Mouse (Mus musculus): ENCODE results near the gene Aldh1a3. TPM values are rescaled to one million over a fixed set of nuclear protein-coding genes. Genes with fewer than 3 reads are reported as not detected.
A peak's percentile ranks its signal among the peaks of the same experiment; 100 is the strongest.

Gene Aldh1a3
- 2.3 and 2.5 TPM in 2 replicates for polyA plus RNA-seq (2014; fragmentation: Nextera tagmentation; extraction: Ambion mirVana)

DNA sequence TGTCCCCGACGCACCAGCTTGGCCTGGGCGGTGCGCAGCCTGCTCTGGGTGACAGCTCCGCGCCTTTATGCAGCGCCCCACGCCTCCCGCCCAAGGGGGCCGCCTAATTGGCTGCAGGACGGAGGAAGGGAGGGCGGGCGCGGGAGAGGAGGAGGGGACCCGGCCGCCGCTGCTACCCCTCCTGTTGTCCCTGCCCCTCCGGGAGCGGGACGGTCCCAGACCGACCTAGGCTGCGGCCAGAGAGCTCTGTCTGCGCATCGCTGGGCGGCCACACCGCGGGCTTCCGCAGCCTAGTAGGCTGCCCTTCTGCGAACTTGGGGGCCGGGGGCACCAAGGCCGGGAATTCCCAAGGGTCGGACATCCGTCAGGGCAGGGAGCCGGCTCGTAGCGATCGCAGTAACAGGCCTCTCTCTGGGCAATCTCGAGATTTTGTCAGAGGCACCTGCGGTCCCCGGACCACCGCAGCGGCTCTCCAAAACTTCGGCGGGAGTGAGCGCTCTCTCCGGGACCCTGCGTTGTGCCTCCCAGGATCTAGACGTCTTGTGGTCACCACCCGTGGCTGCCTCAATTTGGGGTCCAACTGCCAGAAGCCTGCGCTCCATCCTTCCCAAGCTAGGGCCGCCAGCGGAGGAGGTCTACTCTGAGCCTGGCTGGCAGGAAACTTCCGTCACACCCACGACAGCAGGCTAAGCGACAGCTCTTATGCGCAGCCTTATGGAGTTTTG is at the start of gene Aldh1a3:
Aldh1a3 (minus strand) TSS at position 81 of the 725 bp plus-strand sequence.
- DNase-seq (ENCODE audit: low spot score) = no peak
- ATAC-seq (ENCODE audit: low FRiP score) = peak; percentile 40

DNA sequence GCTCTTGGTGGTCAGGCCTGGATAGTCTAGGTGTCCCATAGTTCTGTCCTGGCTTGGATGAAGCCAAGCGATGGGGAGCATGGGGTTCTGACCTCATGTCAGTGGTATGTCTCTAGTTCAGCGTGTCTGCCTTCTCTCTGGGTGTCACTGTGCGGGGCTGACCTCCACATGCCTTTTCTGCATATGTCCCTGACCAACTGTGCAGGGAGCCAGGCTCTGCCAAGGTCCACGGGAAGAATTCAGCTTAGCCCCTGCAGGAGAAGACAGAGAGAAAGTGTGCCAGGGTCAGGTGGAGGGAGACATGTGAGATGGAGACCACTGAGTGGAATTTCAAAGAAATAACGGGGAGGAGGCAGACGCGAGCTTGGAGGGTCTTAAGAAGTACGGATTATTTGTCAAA is 49.0 kb upstream of the Aldh1a3 start:
- whole genome bisulfite sequencing = 59% methylated on average over 8 of the region's 8 CpGs
- ATAC-seq (ENCODE audit: low FRiP score) (no peak), DNase-seq (ENCODE audit: low spot score) (no peak)
- Histone ChIP-seq H3K9me3 (ENCODE audit: control insufficient read depth, low read length) (no peaks in the 10 kb centered on the region), H3K4me2 (replicated peaks) (no peak overlapping the region), H3K4me1 (replicated peaks; ENCODE audit: control insufficient read depth, insufficient read depth, low read length) (no peaks in the 10 kb centered on the region), H3K4me3 (replicated peaks; ENCODE audit: low read length) (no peak overlapping the region), H3K36me3 (replicated peaks; ENCODE audit: control insufficient read depth, insufficient read depth) (no peaks in the 10 kb centered on the region), H3K27ac (no peak overlapping the region), H3K27me3 (ENCODE audit: control insufficient read depth, insufficient read depth, low read length) (no peaks in the 10 kb centered on the region), H3K9ac (no peak overlapping the region)

More for the DNA sequence above, at the start of gene Aldh1a3:
- peaks cover 64% of the 10 kb centered on the region for H3K27me3 ChIP-seq (ENCODE audit: control insufficient read depth, insufficient read depth, low read length)
- H3K4me1 ChIP-seq (replicated peaks; ENCODE audit: control insufficient read depth, insufficient read depth, low read length) = peaks cover 14% of the 10 kb centered on the region; the same call in 1 of the 2 replicates
- under 1% methylated on average over 50 of the region's 56 CpGs for WGBS
- peak within 1 kb of the TSS; percentile 94 for H3K4me2 ChIP-seq (replicated peaks)
- H3K9ac ChIP-seq = peak within 1 kb of the TSS; percentile 49
- peak within 1 kb of the TSS; percentile 41 for H3K4me3 ChIP-seq (replicated peaks; ENCODE audit: low read length)
- H3K36me3 ChIP-seq (replicated peaks; ENCODE audit: control insufficient read depth, insufficient read depth) = no peaks in the 10 kb centered on the region
- no peak within 1 kb of the TSS for H3K27ac ChIP-seq
- H3K9me3 ChIP-seq (ENCODE audit: control insufficient read depth, low read length) = no peaks in the 10 kb centered on the region

DNA sequence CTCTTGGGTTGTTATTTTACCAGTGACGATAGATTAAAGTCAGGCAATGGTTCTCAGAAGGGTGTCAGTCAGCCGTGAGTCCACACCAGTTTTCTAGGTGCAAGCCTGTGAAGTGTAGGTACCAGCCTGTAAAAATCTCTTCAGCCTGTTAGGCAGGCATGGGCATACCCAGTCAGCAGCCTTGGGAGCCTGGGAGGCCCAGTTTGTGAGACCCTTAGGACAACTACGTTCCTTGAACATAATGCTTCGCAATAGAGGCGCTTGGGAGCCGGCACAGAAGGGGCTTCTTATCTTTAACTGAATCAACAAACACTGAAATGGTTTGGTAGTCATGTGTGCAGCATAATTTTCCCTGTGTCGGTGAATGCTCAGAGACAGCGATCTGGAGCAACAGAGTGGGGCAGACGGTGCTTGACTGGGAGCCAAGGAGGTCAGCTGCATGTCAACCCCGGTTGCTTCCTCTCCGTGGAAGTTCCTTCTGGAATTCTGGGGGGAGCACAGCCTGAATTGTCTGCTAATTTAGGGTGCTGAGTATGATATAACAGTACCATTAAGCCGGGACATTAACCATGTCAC is 44.4 kb upstream of the Aldh1a3 start:
- WGBS = 67% methylated on average over 12 of the region's 12 CpGs
- Histone ChIP-seq H3K4me2 (replicated peaks) (no peak overlapping the region), H3K4me1 (replicated peaks; ENCODE audit: control insufficient read depth, insufficient read depth, low read length) (no peaks in the 10 kb centered on the region), H3K4me3 (replicated peaks; ENCODE audit: low read length) (no peak overlapping the region), H3K9me3 (ENCODE audit: control insufficient read depth, low read length) (no peaks in the 10 kb centered on the region), H3K36me3 (replicated peaks; ENCODE audit: control insufficient read depth, insufficient read depth) (no peaks in the 10 kb centered on the region), H3K27me3 (ENCODE audit: control insufficient read depth, insufficient read depth, low read length) (no peaks in the 10 kb centered on the region), H3K9ac (no peak overlapping the region), H3K27ac (no peak overlapping the region)
- no peak for DNase-seq (ENCODE audit: low spot score)
- ATAC-seq (ENCODE audit: low FRiP score) = no peak

DNA sequence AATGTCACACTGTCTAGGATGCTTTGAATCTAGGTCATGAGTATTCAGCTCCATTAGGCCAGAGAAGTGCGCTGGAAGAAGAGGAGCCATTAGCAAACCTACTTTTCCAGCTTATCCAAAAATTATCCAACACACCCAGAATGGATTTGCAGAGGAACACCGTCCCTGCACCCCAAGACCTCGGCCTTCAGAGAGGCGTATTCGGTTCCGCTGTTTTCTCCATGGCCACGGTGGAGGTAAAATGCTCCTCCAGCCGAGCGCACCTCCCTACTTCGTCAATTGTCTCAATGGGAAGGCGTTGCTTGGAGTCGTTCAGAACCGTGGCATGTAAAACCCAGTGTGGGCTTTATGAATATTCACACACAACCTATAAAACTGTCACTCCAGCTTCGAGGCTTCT is 39.3 kb upstream of the Aldh1a3 start:
- Histone ChIP-seq H3K4me2 (replicated peaks) (no peak overlapping the region), H3K9ac (no peak overlapping the region), H3K9me3 (ENCODE audit: control insufficient read depth, low read length) (no peaks in the 10 kb centered on the region), H3K27me3 (ENCODE audit: control insufficient read depth, insufficient read depth, low read length) (no peaks in the 10 kb centered on the region), H3K4me3 (replicated peaks; ENCODE audit: low read length) (no peak overlapping the region), H3K27ac (no peak overlapping the region), H3K4me1 (replicated peaks; ENCODE audit: control insufficient read depth, insufficient read depth, low read length) (no peaks in the 10 kb centered on the region), H3K36me3 (replicated peaks; ENCODE audit: control insufficient read depth, insufficient read depth) (no peaks in the 10 kb centered on the region)
- WGBS = 82% methylated on average over 14 of the region's 14 CpGs
- ATAC-seq (ENCODE audit: low FRiP score) (no peak), DNase-seq (ENCODE audit: low spot score) (no peak)

DNA sequence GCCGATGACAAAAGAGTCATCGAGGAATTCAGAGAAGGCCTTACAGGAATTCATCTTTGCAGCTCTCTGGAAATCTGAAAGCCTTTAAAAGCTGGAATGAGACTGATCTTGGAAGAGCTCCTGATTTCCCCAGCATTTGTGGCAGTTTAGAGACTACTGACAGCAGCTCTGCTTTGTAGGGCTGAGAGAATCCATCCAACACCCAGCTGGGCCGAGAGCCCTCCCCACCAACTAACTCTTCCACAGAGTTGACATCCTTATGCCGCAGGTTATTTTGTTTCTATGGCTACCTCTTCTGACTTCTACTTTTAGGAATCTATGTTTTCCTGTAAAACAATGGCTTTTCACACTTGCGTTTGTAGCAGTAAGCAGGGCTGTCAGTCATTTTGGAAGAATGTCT is 37.9 kb upstream of the Aldh1a3 start:
- no peaks in the 10 kb centered on the region for H3K9me3 ChIP-seq (ENCODE audit: control insufficient read depth, low read length)
- H3K9ac ChIP-seq = no peak overlapping the region
- 56% methylated on average over 5 of the region's 5 CpGs for WGBS
- no peak for DNase-seq (ENCODE audit: low spot score)
- no peak overlapping the region for H3K4me2 ChIP-seq (replicated peaks)
- H3K4me1 ChIP-seq (replicated peaks; ENCODE audit: control insufficient read depth, insufficient read depth, low read length) = no peaks in the 10 kb centered on the region
- no peaks in the 10 kb centered on the region for H3K36me3 ChIP-seq (replicated peaks; ENCODE audit: control insufficient read depth, insufficient read depth)
- no peak for ATAC-seq (ENCODE audit: low FRiP score)
- no peak overlapping the region for H3K4me3 ChIP-seq (replicated peaks; ENCODE audit: low read length)
- H3K27me3 ChIP-seq (ENCODE audit: control insufficient read depth, insufficient read depth, low read length) = no peaks in the 10 kb centered on the region
- no peak overlapping the region for H3K27ac ChIP-seq

DNA sequence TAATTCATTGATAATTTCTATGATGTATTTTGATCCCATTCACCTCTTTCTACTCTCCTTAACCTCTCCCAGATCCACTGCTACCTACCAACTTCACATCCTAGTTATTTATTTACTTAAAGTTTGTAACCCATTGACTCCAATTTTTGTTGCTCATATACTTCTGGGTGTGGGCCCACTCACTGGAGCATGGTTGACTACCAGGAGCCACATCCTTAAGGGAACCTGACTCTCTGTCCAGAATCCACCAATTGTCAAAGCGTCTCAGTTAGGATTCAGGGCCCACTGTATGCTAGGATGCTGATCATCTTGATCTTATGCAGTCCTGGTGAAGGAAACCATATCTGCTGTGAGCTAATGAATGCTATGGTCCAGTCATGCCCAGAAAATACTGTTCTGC is 35.8 kb upstream of the Aldh1a3 start:
- Histone ChIP-seq H3K4me2 (replicated peaks) (no peak overlapping the region), H3K36me3 (replicated peaks; ENCODE audit: control insufficient read depth, insufficient read depth) (no peaks in the 10 kb centered on the region), H3K27me3 (ENCODE audit: control insufficient read depth, insufficient read depth, low read length) (no peaks in the 10 kb centered on the region), H3K9ac (no peak overlapping the region), H3K27ac (no peak overlapping the region), H3K4me1 (replicated peaks; ENCODE audit: control insufficient read depth, insufficient read depth, low read length) (no peaks in the 10 kb centered on the region), H3K4me3 (replicated peaks; ENCODE audit: low read length) (no peak overlapping the region), H3K9me3 (ENCODE audit: control insufficient read depth, low read length) (no peaks in the 10 kb centered on the region)
- 91% methylated on average over 1 of the region's 1 CpGs for WGBS
- DNase-seq (ENCODE audit: low spot score) (no peak), ATAC-seq (ENCODE audit: low FRiP score) (no peak)

DNA sequence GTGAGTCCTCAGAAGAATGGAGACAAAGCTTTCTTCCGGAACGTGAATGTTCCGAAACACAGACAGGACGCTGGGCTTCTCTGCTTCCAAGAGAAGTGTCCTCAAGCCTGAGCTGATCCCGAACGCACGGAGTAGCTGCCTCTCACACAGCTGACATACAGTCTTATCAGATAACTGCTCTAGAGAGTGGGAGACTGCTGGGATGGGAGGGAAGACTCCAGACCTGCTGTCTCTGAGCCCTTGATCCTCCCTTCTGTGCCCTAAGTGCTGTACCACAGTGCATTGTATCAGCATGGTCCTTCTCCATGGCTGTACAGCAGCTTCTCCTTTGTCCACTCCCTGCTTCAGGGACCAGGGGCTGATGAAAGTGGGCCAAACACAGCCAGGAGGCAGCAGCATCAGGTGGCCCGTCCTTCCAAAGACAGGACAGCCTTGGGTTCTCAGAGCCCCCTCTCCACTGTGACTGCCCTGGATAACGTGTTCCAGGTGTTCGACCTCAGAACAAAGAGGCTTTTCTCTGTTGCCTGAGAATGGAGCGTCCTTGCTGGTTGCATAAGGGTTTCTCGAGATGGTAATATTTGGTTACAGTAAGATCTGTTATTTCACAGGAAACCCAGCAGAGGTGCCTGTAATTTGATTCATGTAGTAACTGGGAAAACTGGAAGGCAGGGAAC is 24.4 kb upstream of the Aldh1a3 start:
- ATAC-seq (ENCODE audit: low FRiP score) (no peak), DNase-seq (ENCODE audit: low spot score) (no peak)
- WGBS = 65% methylated on average over 12 of the region's 12 CpGs

DNA sequence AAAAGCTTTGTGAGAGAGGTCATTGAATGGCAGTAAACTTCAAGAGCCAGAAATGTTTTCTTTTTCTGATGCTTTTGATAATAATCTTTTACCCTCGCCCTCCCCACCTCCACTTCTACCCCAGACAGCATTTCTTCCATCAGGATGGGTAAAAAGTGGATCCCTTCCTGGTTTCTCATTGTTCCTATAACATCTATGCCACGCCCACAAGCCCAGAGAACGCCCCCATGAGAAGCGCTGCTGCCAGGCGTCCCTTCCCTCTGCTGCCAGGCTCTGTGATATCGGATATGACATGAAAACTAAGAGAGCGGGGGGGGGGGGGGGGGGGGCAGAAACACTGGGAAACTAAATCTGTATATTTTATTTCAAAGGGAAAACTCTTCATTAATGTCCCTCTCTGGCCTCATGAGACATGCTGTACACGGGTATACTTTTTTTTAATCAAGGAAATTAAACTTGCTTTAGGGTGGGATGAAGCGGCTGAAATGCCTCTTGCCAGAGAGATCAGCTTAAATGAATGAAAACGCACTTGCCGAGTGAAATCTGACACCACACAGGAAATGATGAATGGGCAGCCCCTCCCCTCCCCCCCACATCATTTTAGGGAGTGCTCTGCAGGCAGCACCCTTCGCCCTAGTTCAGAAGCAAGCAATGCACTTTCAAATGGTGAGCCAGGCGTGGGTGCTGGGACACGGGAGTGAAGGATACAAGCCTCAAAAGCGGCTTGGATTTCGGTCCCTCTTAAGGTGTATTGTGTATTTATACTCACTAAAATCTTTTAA is 22.8 kb upstream of the Aldh1a3 start:
- Histone ChIP-seq H3K9me3 (ENCODE audit: control insufficient read depth, low read length) (no peaks in the 10 kb centered on the region), H3K4me1 (replicated peaks; ENCODE audit: control insufficient read depth, insufficient read depth, low read length) (peaks cover 13% of the 10 kb centered on the region), H3K4me3 (replicated peaks; ENCODE audit: low read length) (peak overlapping the region; percentile 14), H3K27ac (0 out of 2 replicates have a peak overlapping the region, but pooled peaks have one; percentile 0), H3K9ac (0 out of 2 replicates have a peak overlapping the region, but pooled peaks have one; percentile 2), H3K36me3 (replicated peaks; ENCODE audit: control insufficient read depth, insufficient read depth) (no peaks in the 10 kb centered on the region), H3K4me2 (replicated peaks) (peak overlapping the region; percentile 50), H3K27me3 (ENCODE audit: control insufficient read depth, insufficient read depth, low read length) (no peaks in the 10 kb centered on the region)
- WGBS = 4% methylated on average over 15 of the region's 16 CpGs
- peak; percentile 83 for ATAC-seq (ENCODE audit: low FRiP score)
- DNase-seq (ENCODE audit: low spot score) = peak; percentile 73

More for the DNA sequence above, 24.4 kb upstream of the Aldh1a3 start:
- Histone ChIP-seq H3K4me3 (replicated peaks; ENCODE audit: low read length) (no peak overlapping the region), H3K9ac (no peak overlapping the region), H3K4me2 (replicated peaks) (no peak overlapping the region), H3K4me1 (replicated peaks; ENCODE audit: control insufficient read depth, insufficient read depth, low read length) (peaks cover 11% of the 10 kb centered on the region), H3K27ac (no peak overlapping the region), H3K27me3 (ENCODE audit: control insufficient read depth, insufficient read depth, low read length) (no peaks in the 10 kb centered on the region), H3K36me3 (replicated peaks; ENCODE audit: control insufficient read depth, insufficient read depth) (no peaks in the 10 kb centered on the region), H3K9me3 (ENCODE audit: control insufficient read depth, low read length) (no peaks in the 10 kb centered on the region)

Measured in hindbrain, embryonic 14.5 days (tissue).